Mouse (Mus musculus) E14TG2a.4 (cell line): ENCODE data around the gene Snapc2.

Experiments
- CTCF ChIP-seq: conservative IDR thresholded peaks from 2 replicates; pipeline ENCODE4 v1.5.1; 2014; ENCODE audit warnings: low read length
- NANOG ChIP-seq: IDR thresholded peaks from 2 replicates; pipeline ENCODE4 v1.6.1; 2014; ENCODE audit warnings: borderline replicate concordance, low read length, mixed read lengths

GRCm38 (mm10) chr8:4263105-4263791 lies 10.4 kb downstream of the Snapc2 start:
- TF ChIP-seq CTCF = no peak
- TF ChIP-seq NANOG = no peak
